ENCODE assay signal across 10 mouse cellular contexts in genomic region chr7:73741841-73742240, GRCm38 (mm10). TPM values are rescaled to one million over a fixed set of nuclear protein-coding genes. Genes with fewer than 3 reads are reported as not detected.
DNase-seq lines count a peak whose midpoint lies in the region; ATAC-seq lines count a peak whose summit lies in the region.
"Had no signal": no experiment of that assay in that cellular context is flagged by ENCODE, and none has a peak within 500 bp of the region (broad histone marks: within the 10 kb centered on the region; RNA-seq: fewer than 3 reads in every experiment).

No protein-coding gene starts in this region.

- no peak for DNase-seq in kidney, postnatal 14 days
- no peak for DNase-seq in midbrain, embryonic 14.5 days
- DNase-seq in layer of hippocampus, adult 11-12 months (ENCODE audit: low spot score): no peak
- DNase-seq: adrenal gland, adult 2 months; cerebellum, postnatal 25 days had no signal

- H3K27ac ChIP-seq in kidney, embryonic 16.5 days (ENCODE audit: low read length): no peak overlapping the region
- H3K27ac ChIP-seq in embryonic facial prominence, embryonic 15.5 days (replicated peaks): peak overlapping the region; percentile 79
- no peak overlapping the region for H3K27ac ChIP-seq in hindbrain, embryonic 13.5 days
- no peak overlapping the region for H3K27ac ChIP-seq in midbrain, embryonic 14.5 days (replicated peaks; ENCODE audit: low read depth, low read length)

- peak overlapping the region; percentile 70 for H3K4me3 ChIP-seq in kidney, embryonic 16.5 days (ENCODE audit: low read length)
- peak overlapping the region; percentile 69 for H3K4me3 ChIP-seq in embryonic facial prominence, embryonic 15.5 days (replicated peaks)
- H3K4me3 ChIP-seq in hindbrain, embryonic 13.5 days: peak overlapping the region; percentile 68
- H3K4me3 ChIP-seq in midbrain, embryonic 14.5 days (replicated peaks; ENCODE audit: low read depth, low read length): no peak overlapping the region

- H3K27me3 ChIP-seq in kidney, embryonic 16.5 days (ENCODE audit: insufficient read depth, low read length): peaks cover 18% of the 10 kb centered on the region
- no peaks in the 10 kb centered on the region; the same call in 1 of the 2 replicates for H3K27me3 ChIP-seq in embryonic facial prominence, embryonic 15.5 days
- peaks cover 25% of the 10 kb centered on the region for H3K27me3 ChIP-seq in hindbrain, embryonic 13.5 days
- H3K27me3 ChIP-seq in midbrain, embryonic 14.5 days (ENCODE audit: control insufficient read depth, insufficient read depth, low read length): peaks cover 18% of the 10 kb centered on the region

- ATAC-seq in kidney, embryonic 16.5 days (ENCODE audit: low FRiP score, low TSS enrichment): no peak
- ATAC-seq in embryonic facial prominence, embryonic 15.5 days (ENCODE audit: insufficient number of reproducible peaks, low FRiP score, low TSS enrichment, low read depth): no peak
- no peak for ATAC-seq in hindbrain, embryonic 13.5 days (ENCODE audit: low FRiP score)
- ATAC-seq in midbrain, embryonic 14.5 days (ENCODE audit: low FRiP score, low TSS enrichment): no peak
- no peak for ATAC-seq in megakaryocyte progenitor cell, adult 5-6 weeks (replicated peaks; ENCODE audit: poor library complexity)
- ATAC-seq in frontal cortex, adult (ENCODE audit: low TSS enrichment): no peak

- peaks cover 27% of the 10 kb centered on the region for H3K4me1 ChIP-seq in kidney, embryonic 16.5 days (ENCODE audit: insufficient read depth, low read length)
- H3K4me1 ChIP-seq in embryonic facial prominence, embryonic 15.5 days: peaks cover 46% of the 10 kb centered on the region
- peaks cover 38% of the 10 kb centered on the region for H3K4me1 ChIP-seq in hindbrain, embryonic 13.5 days (replicated peaks)
- no peaks in the 10 kb centered on the region for H3K4me1 ChIP-seq in midbrain, embryonic 14.5 days (ENCODE audit: control insufficient read depth, insufficient read depth, low read length)

- 63% methylated on average over 6 of the region's 6 CpGs for whole genome bisulfite sequencing in kidney, embryonic 16.5 days
- 44% methylated on average over 6 of the region's 6 CpGs for WGBS in embryonic facial prominence, embryonic 15.5 days
- 60% methylated on average over 6 of the region's 6 CpGs for WGBS in hindbrain, embryonic 13.5 days
- 84% methylated on average over 6 of the region's 6 CpGs for WGBS in midbrain, embryonic 14.5 days

- H3K36me3 ChIP-seq in kidney, embryonic 16.5 days (ENCODE audit: insufficient read depth, low read length): no peaks in the 10 kb centered on the region
- H3K36me3 ChIP-seq in embryonic facial prominence, embryonic 15.5 days: no peaks in the 10 kb centered on the region
- H3K36me3 ChIP-seq in hindbrain, embryonic 13.5 days: no peaks in the 10 kb centered on the region
- H3K36me3 ChIP-seq in midbrain, embryonic 14.5 days (ENCODE audit: control insufficient read depth, insufficient read depth, low read length): no peaks in the 10 kb centered on the region

- H3K4me2 ChIP-seq in kidney, embryonic 16.5 days (replicated peaks; ENCODE audit: low read depth, low read length): peak overlapping the region; percentile 91
- peak overlapping the region; percentile 96 for H3K4me2 ChIP-seq in embryonic facial prominence, embryonic 15.5 days (replicated peaks)
- peak overlapping the region; percentile 86 for H3K4me2 ChIP-seq in hindbrain, embryonic 13.5 days
- H3K4me2 ChIP-seq in midbrain, embryonic 14.5 days (ENCODE audit: low read length): peak overlapping the region; percentile 91

- H3K9ac ChIP-seq in kidney, embryonic 16.5 days (replicated peaks; ENCODE audit: low read length): no peak overlapping the region; the same call in 1 of the 2 replicates
- no peak overlapping the region for H3K9ac ChIP-seq in embryonic facial prominence, embryonic 15.5 days
- H3K9ac ChIP-seq in hindbrain, embryonic 13.5 days: no peak overlapping the region
- H3K9ac ChIP-seq in midbrain, embryonic 14.5 days (replicated peaks; ENCODE audit: low read length): no peak overlapping the region

- no peaks in the 10 kb centered on the region for H3K9me3 ChIP-seq in kidney, embryonic 16.5 days (ENCODE audit: low read length)
- H3K9me3 ChIP-seq in embryonic facial prominence, embryonic 15.5 days (replicated peaks): no peaks in the 10 kb centered on the region
- H3K9me3 ChIP-seq in hindbrain, embryonic 13.5 days: no peaks in the 10 kb centered on the region
- no peaks in the 10 kb centered on the region for H3K9me3 ChIP-seq in midbrain, embryonic 14.5 days (ENCODE audit: control insufficient read depth, low read length)

RNA-seq across cellular contexts. Expression of gene Fam174b, which starts 1.7 kb away (rescaled TPM):
- 41.2 and 42.0 TPM in 2 replicates for polyA plus RNA-seq in kidney, embryonic 16.5 days (2015; fragmentation: Nextera tagmentation; extraction: Ambion mirVana)
- 51.0 and 55.6 TPM in 2 replicates for polyA plus RNA-seq in embryonic facial prominence, embryonic 15.5 days (2015; fragmentation: Nextera tagmentation; extraction: Ambion mirVana)
- 35.7 and 40.2 TPM in 2 replicates for polyA plus RNA-seq in hindbrain, embryonic 13.5 days (2015; fragmentation: Nextera tagmentation; extraction: Ambion mirVana)
- polyA plus RNA-seq in midbrain, embryonic 14.5 days (2014; fragmentation: Nextera tagmentation; extraction: Ambion mirVana): 18.9 and 26.7 TPM in 2 replicates
- total RNA-seq in megakaryocyte progenitor cell, adult 5-6 weeks (2015): 3.0 and 3.3 TPM in 2 replicates
- 6.0 and 6.7 TPM in 2 replicates for total RNA-seq in megakaryocyte progenitor cell, adult 5-6 weeks (2017)
